Mouse (Mus musculus) sigmoid colon, adult 10 weeks (tissue): ENCODE results near the gene Myh14. TPM values are rescaled to one million over a fixed set of nuclear protein-coding genes. Genes with fewer than 3 reads are reported as not detected.

Experiments used
- polyA plus RNA-seq: library from polyadenylated mRNA; stranded (reverse); fragments of 350-450 nt; fragmentation: Illumina TruSeq; extraction: RNeasy Lipid Tissue Mini Kit (QIAGEN cat#74804); gene quantifications from one replicate; pipeline ENCODE4 v1.2.3, GENCODE M21; 2014; ENCODE audit warnings: low read depth, low replicate concordance

The Myh14 gene
- 2.9 TPM for polyA plus RNA-seq

GRCm38 (mm10) chr7:44670803-44671202, at the start of gene Myh14:
Gene Myh14 (minus strand): TSS chr7:44670843.

DNA sequence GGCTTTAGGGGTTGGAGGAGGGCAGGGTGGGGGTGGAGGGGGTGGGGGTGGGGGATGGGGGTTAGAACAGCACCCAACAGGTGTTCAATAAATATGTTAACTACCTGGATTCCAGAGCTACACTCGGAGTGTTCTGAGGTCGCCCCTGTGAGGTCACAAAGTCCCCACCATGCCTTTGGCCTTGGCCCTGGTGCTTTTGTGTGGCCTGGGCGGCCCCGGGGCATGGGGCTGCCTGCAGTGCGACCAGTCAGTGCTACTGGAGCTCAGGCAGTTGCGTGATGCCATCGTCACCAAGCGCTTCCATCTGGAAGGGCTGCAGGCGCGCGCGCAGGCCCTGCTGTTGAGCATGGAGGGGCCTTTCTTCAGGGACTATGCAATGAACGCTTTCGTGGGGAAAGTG, 37.9 kb upstream of the Myh14 start, which contains the start of gene Izumo2:
Gene Izumo2 (plus strand): TSS at position 169 of the 400 bp plus-strand sequence.

GRCm38 (mm10) chr7:44590402-44591347, 80.0 kb downstream of the Myh14 start, which contains the start of gene Kcnc3:
Gene Kcnc3 (plus strand): TSS chr7:44590664.

DNA sequence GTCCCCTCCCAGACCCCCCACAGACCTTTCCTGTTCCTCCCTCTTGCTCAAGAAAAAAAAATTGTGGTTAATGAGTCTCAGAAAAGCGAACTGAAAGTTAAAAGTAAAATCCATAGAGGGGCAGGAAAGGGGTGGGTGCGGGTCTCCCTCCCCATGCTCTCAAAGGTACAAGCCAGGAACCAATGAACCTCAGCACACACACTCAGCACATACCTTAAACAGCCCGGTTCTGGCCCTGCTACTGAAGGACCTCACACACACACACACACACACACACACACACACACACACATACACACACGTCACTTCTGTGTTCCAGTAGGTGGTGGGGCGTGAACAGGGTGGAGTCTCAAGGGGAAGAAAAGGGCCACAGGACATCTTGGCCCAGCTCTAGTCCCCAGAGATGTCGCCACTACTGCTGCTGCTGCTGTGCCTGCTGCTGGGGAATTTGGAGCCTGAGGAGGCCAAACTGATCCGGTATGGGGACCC, 98.4 kb downstream of the Myh14 start, which contains the start of gene Napsa:
Gene Napsa (plus strand): TSS at position 168 of the 489 bp plus-strand sequence.

Other genes starting within 250 kb of the Myh14 start
- not detected for gene Lrrc4b, start 241.8 kb downstream of the Myh14 start, polyA plus RNA-seq
- not detected for gene Aspdh, start 205.5 kb downstream of the Myh14 start, polyA plus RNA-seq
- 1.6 TPM for gene Josd2, start 202.9 kb downstream of the Myh14 start, polyA plus RNA-seq
- 2.0 TPM for gene Emc10, start 174.3 kb downstream of the Myh14 start, polyA plus RNA-seq
- gene Fam71e1, start 174.3 kb downstream of the Myh14 start, polyA plus RNA-seq: not detected
- not detected for gene Mybpc2, start 146.2 kb downstream of the Myh14 start, polyA plus RNA-seq
- 1.6 TPM for gene Spib, start 138.8 kb downstream of the Myh14 start, polyA plus RNA-seq
- gene Pold1, start 122.0 kb downstream of the Myh14 start, polyA plus RNA-seq: not detected
- gene Nr1h2, start 116.9 kb downstream of the Myh14 start, polyA plus RNA-seq: 4.1 TPM
- gene Napsa, start 98.5 kb downstream of the Myh14 start, polyA plus RNA-seq: 1.2 TPM
- gene Kcnc3, start 80.2 kb downstream of the Myh14 start, polyA plus RNA-seq: 0.22 TPM
- not detected for gene Izumo2, start 37.9 kb upstream of the Myh14 start, polyA plus RNA-seq
- 16.2 TPM for gene Vrk3, start 77.6 kb upstream of the Myh14 start, polyA plus RNA-seq
- 0.35 TPM for gene Zfp473, start 80.2 kb upstream of the Myh14 start, polyA plus RNA-seq
- gene Nup62, start 145.2 kb upstream of the Myh14 start, polyA plus RNA-seq: 4.4 TPM
- gene Il4i1, start 145.5 kb upstream of the Myh14 start, polyA plus RNA-seq: not detected
- 3.8 TPM for gene Atf5, start 145.8 kb upstream of the Myh14 start, polyA plus RNA-seq
- gene Akt1s1, start 178.1 kb upstream of the Myh14 start, polyA plus RNA-seq: 1.7 TPM
- 1.0 TPM for gene Tbc1d17, start 178.2 kb upstream of the Myh14 start, polyA plus RNA-seq
- gene Pnkp, start 186.3 kb upstream of the Myh14 start, polyA plus RNA-seq: 0.19 TPM
- not detected for gene Ptov1, start 198.9 kb upstream of the Myh14 start, polyA plus RNA-seq
- gene Med25, start 221.9 kb upstream of the Myh14 start, polyA plus RNA-seq: 2.7 TPM
- 3.2 TPM for gene Fuz, start 225.2 kb upstream of the Myh14 start, polyA plus RNA-seq